Comparison of ENCODE assay signal across 8 mouse cellular contexts in genomic region chr13:54302351-54303070, GRCm38 (mm10).
A peak's percentile ranks its signal among the peaks of the same experiment; 100 is the strongest.
DNase-seq lines count a peak whose midpoint lies in the region; ATAC-seq and TF ChIP-seq lines count a peak whose summit lies in the region.

No protein-coding gene starts in this region.

- H3K9ac ChIP-seq in ES-E14 (ENCODE audit: insufficient read depth, low read depth, low read length, poor library complexity, severe bottlenecking): peak overlapping the region; percentile 76
- H3K9ac ChIP-seq in heart, adult 2 months (ENCODE audit: low read depth, low read length): peak overlapping the region; percentile 89
- H3K9ac ChIP-seq in liver, embryonic 16.5 days (ENCODE audit: low read depth, low read length): peak overlapping the region; percentile 47

- no peak for TF ChIP-seq POLR2A in heart, adult 2 months (IDR thresholded peaks at IDR 0.05; ENCODE audit: insufficient read depth, low read depth, low read length)

- no peaks in the 10 kb centered on the region for H3K27me3 ChIP-seq in heart, adult 2 months (ENCODE audit: control insufficient read depth, insufficient read depth, low read length)
- peaks cover 31% of the 10 kb centered on the region for H3K27me3 ChIP-seq in liver, embryonic 16.5 days (ENCODE audit: control insufficient read depth, insufficient read depth, low read depth, low read length)

- WGBS in heart, adult 2 months: 2% methylated on average over 43 of the region's 58 CpGs
- 2% methylated on average over 37 of the region's 58 CpGs for WGBS in liver, embryonic 16.5 days (ENCODE audit: insufficient replicate concordance)

- DNase-seq in 3134 (ENCODE audit: extremely low read depth, insufficient read length, low spot score): peak; percentile 66
- peak; percentile 20 for DNase-seq in ES-E14 (ENCODE audit: low read depth, low spot score)
- peak; percentile 70 to 72 for DNase-seq in cerebellum, postnatal 14 days
- peak in 1 of 2 experiments; percentile 47 for DNase-seq in heart, adult 2 months
- DNase-seq in kidney, adult 8-10 months: peak; percentile 33 to 39
- peak; percentile 17 for DNase-seq in ovary, adult 18-20 months (ENCODE audit: low spot score)
- no peak for DNase-seq in T-cell, adult 2 months (ENCODE audit: low spot score)

- peak overlapping the region; percentile 70 for H3K4me2 ChIP-seq in liver, embryonic 16.5 days (ENCODE audit: low read depth, low read length)

- 0 out of 2 replicates have a peak, but pooled peaks have one; percentile 14 for TF ChIP-seq CTCF in heart, adult 2 months (IDR thresholded peaks at IDR 0.05)

- H3K9me3 ChIP-seq in ES-E14 (ENCODE audit: control insufficient read depth, insufficient read depth, low read depth, low read length): no peaks in the 10 kb centered on the region
- H3K9me3 ChIP-seq in liver, embryonic 16.5 days (replicated peaks; ENCODE audit: control insufficient read depth, low read length): no peaks in the 10 kb centered on the region

- no peak for TF ChIP-seq EP300 in heart, adult 2 months (IDR thresholded peaks at IDR 0.05; ENCODE audit: insufficient read depth, low read depth, low read length)

- intact Hi-C loops in heart, adult 2 months (cut with DNase I): loop anchor here (2.0 to 5.0 kb wide), 2 partner anchors 20 to 165 kb away; partner anchors contain the start of gene Thoc3

- H3K79me2 ChIP-seq in heart, adult 2 months (replicated peaks; ENCODE audit: control insufficient read depth, insufficient read depth, low read length): no peaks in the 10 kb centered on the region

- in situ Hi-C loops in ES-E14 (cut with MboI; ENCODE audit: low sequenced_read_pairs in 2 of 2, unreplicated experiment in 2 of 2): no loop called here

- H3K36me3 ChIP-seq in ES-E14 (ENCODE audit: control insufficient read depth, insufficient read depth, low read length, poor library complexity, severe bottlenecking): no peaks in the 10 kb centered on the region
- H3K36me3 ChIP-seq in heart, adult 2 months (ENCODE audit: control insufficient read depth, insufficient read depth, low read length): no peaks in the 10 kb centered on the region
- H3K36me3 ChIP-seq in liver, embryonic 16.5 days (ENCODE audit: control insufficient read depth, insufficient read depth): no peaks in the 10 kb centered on the region

- peak overlapping the region; percentile 67 to 75 for H3K4me3 ChIP-seq in ES-E14 (ENCODE audit: insufficient read depth in 1 of 2, low read depth in 1 of 2, low read length in 2 of 2, poor library complexity in 1 of 2, severe bottlenecking in 1 of 2)
- peak overlapping the region; percentile 77 for H3K4me3 ChIP-seq in heart, adult 2 months
- peak overlapping the region; percentile 59 for H3K4me3 ChIP-seq in liver, embryonic 16.5 days (ENCODE audit: low read depth, low read length)

- peak; percentile 35; the same call in 1 of the 2 replicates for ATAC-seq in liver, embryonic 16.5 days (ENCODE audit: low read depth)

- no peak overlapping the region for H3K27ac ChIP-seq in ES-E14 (ENCODE audit: insufficient read depth, low read depth, low read length, poor library complexity, severe bottlenecking)
- H3K27ac ChIP-seq in heart, adult 2 months: peak overlapping the region; percentile 95
- peak overlapping the region; percentile 59 for H3K27ac ChIP-seq in liver, embryonic 16.5 days (ENCODE audit: low read length)

- H3K4me1 ChIP-seq in ES-E14 (ENCODE audit: control insufficient read depth in 2 of 2, insufficient read depth in 2 of 2, low read length in 2 of 2, poor library complexity in 1 of 2): peaks cover 2 to 3% of the 10 kb centered on the region in 2 experiments; a peak in 2 of 4 replicates
- peaks cover 3% of the 10 kb centered on the region; the same call in 1 of the 2 replicates for H3K4me1 ChIP-seq in heart, adult 2 months (ENCODE audit: control insufficient read depth, insufficient read depth, low read length)
- H3K4me1 ChIP-seq in liver, embryonic 16.5 days (ENCODE audit: control insufficient read depth, low read depth, low read length): no peaks in the 10 kb centered on the region

TF ChIP-seq in ES-E14, 5 proteins besides CTCF, POLR2A, EP300 and RAD21:
- TF ChIP-seq ZC3H11A (IDR thresholded peaks at IDR 0.05; ENCODE audit: borderline replicate concordance, low read depth, low read length) (no peak), HCFC1 (IDR thresholded peaks at IDR 0.05; ENCODE audit: borderline replicate concordance, insufficient read depth, low read length) (no peak), MAFK (IDR thresholded peaks at IDR 0.05; ENCODE audit: insufficient read depth, low read depth, low read length) (no peak), CHD2 (IDR thresholded peaks at IDR 0.05; ENCODE audit: low read depth, low read length) (no peak), ZNF384 (IDR thresholded peaks at IDR 0.05; ENCODE audit: low read depth, low read length) (no peak)
